Mouse (Mus musculus): ENCODE results near the gene Il6. TPM values are rescaled to one million over a fixed set of nuclear protein-coding genes. Genes with fewer than 3 reads are reported as not detected.
"Not testable (repeated sequence)": the region's sequence is repeated elsewhere in the genome, so short reads cannot be mapped to it uniquely, and the experiment has no call there.

The Il6 gene
- polyA plus RNA-seq, 1 experiment from 2014 or later = not detected

DNA sequence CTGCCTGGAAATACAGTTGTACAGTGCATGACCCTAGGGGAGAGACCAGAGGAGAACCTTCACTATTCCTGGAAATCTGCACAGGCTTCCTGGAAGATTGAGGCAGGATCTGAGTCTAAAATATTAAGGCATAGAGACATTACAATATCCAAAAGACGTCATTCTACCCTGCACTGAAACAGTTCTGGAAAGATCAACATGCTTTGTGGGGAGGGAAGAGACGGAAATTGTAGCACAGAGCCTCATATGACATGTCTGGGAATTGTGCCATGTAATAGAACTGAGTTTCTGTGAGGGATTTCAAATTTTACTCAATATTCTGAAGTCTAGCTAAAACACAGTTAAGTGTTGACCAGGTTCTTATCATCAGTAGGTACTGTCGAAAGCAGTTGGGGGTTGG, 12.0 kb upstream of the Il6 start:
- 64% methylated on average over 3 of the region's 3 CpGs for WGBS
- no peak overlapping the region for H3K9ac ChIP-seq (ENCODE audit: low read length)
- H3K4me2 ChIP-seq (ENCODE audit: low read length) = no peak overlapping the region
- H3K27me3 ChIP-seq (replicated peaks; ENCODE audit: control insufficient read depth, insufficient read depth, low read length) = no peaks in the 10 kb centered on the region
- ATAC-seq (replicated peaks; ENCODE audit: low FRiP score, low TSS enrichment, low read depth) (no peak), DNase-seq (ENCODE audit: low spot score) (no peak)
- no peaks in the 10 kb centered on the region for H3K4me1 ChIP-seq (replicated peaks; ENCODE audit: control insufficient read depth, insufficient read depth, low read length)
- no peak overlapping the region for H3K27ac ChIP-seq (ENCODE audit: low read depth)
- no peaks in the 10 kb centered on the region for H3K9me3 ChIP-seq (ENCODE audit: control insufficient read depth, low read length)
- no peaks in the 10 kb centered on the region for H3K36me3 ChIP-seq (ENCODE audit: control insufficient read depth, insufficient read depth, low read length)
- H3K4me3 ChIP-seq (ENCODE audit: low read depth, low read length) = no peak overlapping the region

DNA sequence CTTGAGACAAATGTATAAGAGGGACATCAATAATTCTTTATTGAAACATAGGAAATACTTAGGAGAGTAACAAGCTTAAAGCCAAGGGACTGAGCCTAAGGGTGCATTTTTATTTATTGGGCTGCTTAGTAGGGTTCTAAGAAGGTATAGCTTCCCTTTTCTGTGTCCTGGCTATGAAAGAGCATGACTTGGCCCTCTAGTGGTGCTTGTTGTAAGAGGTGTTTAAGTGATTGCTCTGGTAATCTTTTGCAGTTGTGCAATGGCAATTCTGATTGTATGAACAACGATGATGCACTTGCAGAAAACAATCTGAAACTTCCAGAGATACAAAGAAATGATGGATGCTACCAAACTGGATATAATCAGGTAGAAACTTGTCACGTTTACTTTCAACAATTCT, 1.7 kb downstream of the Il6 start:
- Histone ChIP-seq H3K9ac (ENCODE audit: low read length) (no peak overlapping the region), H3K9me3 (ENCODE audit: control insufficient read depth, low read length) (no peaks in the 10 kb centered on the region), H3K27ac (ENCODE audit: low read depth) (no peak overlapping the region), H3K4me3 (ENCODE audit: low read depth, low read length) (no peak overlapping the region), H3K4me2 (ENCODE audit: low read length) (no peak overlapping the region), H3K27me3 (replicated peaks; ENCODE audit: control insufficient read depth, insufficient read depth, low read length) (no peaks in the 10 kb centered on the region), H3K36me3 (ENCODE audit: control insufficient read depth, insufficient read depth, low read length) (no peaks in the 10 kb centered on the region), H3K4me1 (replicated peaks; ENCODE audit: control insufficient read depth, insufficient read depth, low read length) (no peaks in the 10 kb centered on the region)
- 54% methylated on average over 2 of the region's 2 CpGs for WGBS
- ATAC-seq (replicated peaks; ENCODE audit: low FRiP score, low TSS enrichment, low read depth) (no peak), DNase-seq (ENCODE audit: low spot score) (no peak)

DNA sequence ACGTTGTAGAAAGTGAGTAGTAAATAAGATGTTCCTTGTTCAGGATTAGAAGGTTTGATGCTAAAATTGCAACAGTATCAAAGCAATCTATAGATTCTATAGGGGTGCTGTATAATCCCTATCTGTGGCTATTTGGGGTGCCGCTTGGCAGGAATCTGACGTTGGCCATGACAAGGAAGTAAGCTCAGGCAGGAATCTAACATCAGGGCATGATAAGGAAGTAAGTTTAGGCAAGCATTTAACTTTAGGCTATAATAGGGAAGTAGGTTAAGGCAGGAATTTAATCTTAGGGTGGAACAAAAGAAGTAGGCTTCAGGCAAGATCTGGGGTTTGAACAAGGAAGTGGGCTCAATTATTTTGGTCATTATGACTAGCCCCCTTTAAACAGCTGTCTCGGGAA, 22.9 kb downstream of the Il6 start:
- H3K27me3 ChIP-seq (replicated peaks; ENCODE audit: control insufficient read depth, insufficient read depth, low read length); ATAC-seq (replicated peaks; ENCODE audit: low FRiP score, low TSS enrichment, low read depth); H3K4me1 ChIP-seq (replicated peaks; ENCODE audit: control insufficient read depth, insufficient read depth, low read length); H3K36me3 ChIP-seq (ENCODE audit: control insufficient read depth, insufficient read depth, low read length); H3K4me2 ChIP-seq (ENCODE audit: low read length); H3K4me3 ChIP-seq (ENCODE audit: low read depth, low read length); H3K9ac ChIP-seq (ENCODE audit: low read length); H3K27ac ChIP-seq (ENCODE audit: low read depth); H3K9me3 ChIP-seq (ENCODE audit: control insufficient read depth, low read length); DNase-seq (ENCODE audit: low spot score): not testable (repeated sequence)
- WGBS = 84% methylated on average over 4 of the region's 4 CpGs

DNA sequence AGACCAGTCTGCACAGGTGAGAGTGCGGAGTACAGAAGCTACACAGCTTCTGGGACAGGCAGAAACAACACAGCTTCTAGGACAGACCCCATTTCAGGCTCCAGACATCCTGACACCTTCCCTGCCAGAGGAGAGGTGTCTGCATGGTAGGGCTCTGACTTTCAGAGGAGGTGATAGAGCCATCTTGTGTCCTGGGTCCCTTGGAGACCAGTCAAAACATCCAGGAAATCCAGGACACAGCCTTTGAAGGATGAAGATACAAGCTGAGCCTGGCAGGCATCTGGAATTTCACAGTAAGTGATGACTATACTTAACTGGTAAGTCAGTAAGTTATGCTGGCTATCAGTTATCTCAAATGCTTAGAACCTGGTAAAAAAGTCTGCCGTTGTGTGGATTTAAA, 24.2 kb downstream of the Il6 start:
- not testable (repeated sequence) for ATAC-seq (replicated peaks; ENCODE audit: low FRiP score, low TSS enrichment, low read depth); H3K27ac ChIP-seq (ENCODE audit: low read depth); H3K27me3 ChIP-seq (replicated peaks; ENCODE audit: control insufficient read depth, insufficient read depth, low read length); H3K9me3 ChIP-seq (ENCODE audit: control insufficient read depth, low read length); H3K36me3 ChIP-seq (ENCODE audit: control insufficient read depth, insufficient read depth, low read length); H3K4me2 ChIP-seq (ENCODE audit: low read length); H3K4me1 ChIP-seq (replicated peaks; ENCODE audit: control insufficient read depth, insufficient read depth, low read length); H3K9ac ChIP-seq (ENCODE audit: low read length); H3K4me3 ChIP-seq (ENCODE audit: low read depth, low read length); DNase-seq (ENCODE audit: low spot score)
- WGBS = 88% methylated on average over 2 of the region's 2 CpGs

DNA sequence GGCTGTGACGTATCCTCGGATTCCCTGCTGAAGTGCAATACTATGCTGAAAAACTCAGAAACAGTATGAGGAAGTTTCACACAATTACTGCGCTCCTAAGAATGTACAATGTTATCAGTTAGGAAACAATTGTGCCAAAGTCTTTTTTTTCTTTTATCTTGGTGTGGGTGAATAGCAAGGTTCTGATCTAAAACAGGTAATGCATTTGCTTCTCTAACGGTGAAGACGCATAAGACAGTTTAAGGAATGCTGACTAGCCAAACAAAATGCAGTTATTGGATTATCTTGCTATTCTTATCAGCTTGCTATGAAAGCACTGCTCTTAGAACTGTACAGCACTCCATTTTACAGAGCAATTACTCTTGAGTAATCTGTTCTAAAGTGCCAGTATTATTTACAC, 26.4 kb downstream of the Il6 start:
- not testable (repeated sequence) for H3K27ac ChIP-seq (ENCODE audit: low read depth); H3K4me1 ChIP-seq (replicated peaks; ENCODE audit: control insufficient read depth, insufficient read depth, low read length); ATAC-seq (replicated peaks; ENCODE audit: low FRiP score, low TSS enrichment, low read depth); H3K27me3 ChIP-seq (replicated peaks; ENCODE audit: control insufficient read depth, insufficient read depth, low read length); DNase-seq (ENCODE audit: low spot score); H3K36me3 ChIP-seq (ENCODE audit: control insufficient read depth, insufficient read depth, low read length); H3K9me3 ChIP-seq (ENCODE audit: control insufficient read depth, low read length); H3K4me2 ChIP-seq (ENCODE audit: low read length); H3K9ac ChIP-seq (ENCODE audit: low read length); H3K4me3 ChIP-seq (ENCODE audit: low read depth, low read length)
- 84% methylated on average over 5 of the region's 5 CpGs for WGBS

DNA sequence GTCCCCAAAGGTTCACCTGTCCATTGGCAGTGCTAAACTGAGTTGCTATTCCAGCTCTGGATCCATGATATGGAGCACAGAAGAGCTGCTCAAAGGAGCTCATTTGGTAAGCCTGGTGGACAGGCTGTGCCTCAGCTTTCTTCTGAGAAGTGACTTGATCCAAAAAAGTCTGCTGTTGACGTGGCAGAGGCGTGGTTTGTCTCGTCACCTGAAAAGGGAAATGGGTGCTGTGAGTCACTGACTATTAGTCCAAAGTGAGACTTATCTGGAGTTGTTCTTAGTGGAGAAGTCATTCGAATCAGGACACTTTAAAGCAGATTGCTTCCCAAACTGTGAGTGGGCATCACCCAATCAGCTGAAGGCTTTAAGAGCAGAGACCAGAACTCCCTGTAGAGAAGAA, 26.9 kb downstream of the Il6 start:
- DNase-seq (ENCODE audit: low spot score); ATAC-seq (replicated peaks; ENCODE audit: low FRiP score, low TSS enrichment, low read depth); H3K9ac ChIP-seq (ENCODE audit: low read length); H3K9me3 ChIP-seq (ENCODE audit: control insufficient read depth, low read length); H3K4me3 ChIP-seq (ENCODE audit: low read depth, low read length); H3K27me3 ChIP-seq (replicated peaks; ENCODE audit: control insufficient read depth, insufficient read depth, low read length); H3K4me2 ChIP-seq (ENCODE audit: low read length); H3K27ac ChIP-seq (ENCODE audit: low read depth); H3K4me1 ChIP-seq (replicated peaks; ENCODE audit: control insufficient read depth, insufficient read depth, low read length); H3K36me3 ChIP-seq (ENCODE audit: control insufficient read depth, insufficient read depth, low read length): not testable (repeated sequence)
- WGBS = 79% methylated on average over 4 of the region's 4 CpGs

DNA sequence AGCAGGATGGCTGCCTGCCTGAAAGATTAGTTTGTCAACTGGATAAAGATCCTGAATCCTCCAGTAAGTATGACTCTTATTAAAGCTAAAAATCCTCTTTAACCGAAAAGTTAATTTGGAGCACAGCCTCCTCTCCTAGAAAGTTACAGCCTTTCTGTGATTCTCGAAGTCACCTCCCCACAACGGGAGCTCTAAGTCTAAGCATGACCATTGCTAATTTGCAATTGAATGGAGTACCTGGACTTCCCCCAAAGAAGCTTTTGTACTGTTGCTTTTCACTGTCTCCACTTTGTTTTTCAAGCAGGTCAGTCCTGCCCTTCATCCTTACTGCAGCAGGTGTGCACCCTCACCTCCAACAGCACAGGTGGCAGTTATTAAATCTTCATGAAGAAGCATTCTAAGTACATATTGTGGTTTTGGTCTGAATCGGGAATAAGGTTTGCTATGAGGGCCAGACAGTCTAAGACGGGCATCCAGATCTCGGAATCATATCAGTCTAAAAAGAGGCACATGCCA, 45.4 kb downstream of the Il6 start:
- peaks cover 34% of the 10 kb centered on the region for H3K36me3 ChIP-seq (ENCODE audit: control insufficient read depth, insufficient read depth, low read length)
- no peak overlapping the region for H3K4me2 ChIP-seq (ENCODE audit: low read length)
- H3K27ac ChIP-seq (ENCODE audit: low read depth) = no peak overlapping the region
- H3K9me3 ChIP-seq (ENCODE audit: control insufficient read depth, low read length) = no peaks in the 10 kb centered on the region
- H3K9ac ChIP-seq (ENCODE audit: low read length) = no peak overlapping the region
- H3K4me3 ChIP-seq (ENCODE audit: low read depth, low read length) = no peak overlapping the region
- H3K27me3 ChIP-seq (replicated peaks; ENCODE audit: control insufficient read depth, insufficient read depth, low read length) = no peaks in the 10 kb centered on the region
- no peaks in the 10 kb centered on the region for H3K4me1 ChIP-seq (replicated peaks; ENCODE audit: control insufficient read depth, insufficient read depth, low read length)
- DNase-seq (ENCODE audit: low spot score) = no peak
- no peak for ATAC-seq (replicated peaks; ENCODE audit: low FRiP score, low TSS enrichment, low read depth)
- 89% methylated on average over 6 of the region's 6 CpGs for WGBS

DNA sequence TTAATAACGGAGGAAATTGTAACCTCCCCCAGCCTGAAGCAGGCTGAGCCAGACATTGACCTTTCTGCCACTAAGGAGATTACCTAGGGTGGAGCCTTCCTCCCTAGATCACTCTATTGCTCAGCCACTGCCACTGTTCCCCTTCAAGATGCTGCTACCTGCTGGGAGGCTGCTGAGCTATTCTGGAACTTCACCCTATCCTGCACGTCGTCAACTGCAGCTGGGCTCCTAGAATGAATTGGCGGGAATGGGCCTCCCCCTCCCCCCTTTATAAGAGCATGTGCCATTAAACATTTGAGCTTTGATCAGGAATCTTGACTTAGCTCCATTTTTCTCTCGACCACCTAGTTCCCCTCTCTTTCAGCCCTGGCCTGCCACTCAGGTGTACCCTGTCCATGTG, 46.7 kb downstream of the Il6 start:
- 77% methylated on average over 5 of the region's 5 CpGs for WGBS
- H3K36me3 ChIP-seq (ENCODE audit: control insufficient read depth, insufficient read depth, low read length) = peaks cover 47% of the 10 kb centered on the region
- H3K9ac ChIP-seq (ENCODE audit: low read length); H3K27me3 ChIP-seq (replicated peaks; ENCODE audit: control insufficient read depth, insufficient read depth, low read length); H3K4me1 ChIP-seq (replicated peaks; ENCODE audit: control insufficient read depth, insufficient read depth, low read length); H3K9me3 ChIP-seq (ENCODE audit: control insufficient read depth, low read length); DNase-seq (ENCODE audit: low spot score); H3K4me2 ChIP-seq (ENCODE audit: low read length); ATAC-seq (replicated peaks; ENCODE audit: low FRiP score, low TSS enrichment, low read depth); H3K27ac ChIP-seq (ENCODE audit: low read depth); H3K4me3 ChIP-seq (ENCODE audit: low read depth, low read length): not testable (repeated sequence)

DNA sequence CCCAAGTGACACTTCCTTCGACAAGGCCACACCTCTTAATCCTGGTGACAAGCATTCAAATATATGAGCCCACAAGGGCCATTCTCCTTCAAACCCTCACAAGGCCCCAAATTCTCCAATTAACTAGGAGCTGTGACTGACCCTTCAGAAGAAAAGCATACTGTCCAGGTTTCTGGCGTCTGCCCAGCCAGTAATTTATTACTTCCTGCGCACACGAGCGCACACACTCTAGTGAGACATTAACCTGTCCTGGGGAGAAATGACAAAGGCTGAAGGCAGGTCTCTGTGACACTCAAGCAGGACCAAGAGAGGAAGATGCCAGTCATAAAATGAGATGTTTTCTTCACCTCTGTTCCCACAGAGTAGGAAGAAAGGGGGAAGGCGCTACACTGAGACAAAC, 54.8 kb downstream of the Il6 start:
- Histone ChIP-seq H3K9ac (ENCODE audit: low read length) (no peak overlapping the region), H3K4me3 (ENCODE audit: low read depth, low read length) (no peak overlapping the region), H3K4me2 (ENCODE audit: low read length) (no peak overlapping the region), H3K36me3 (ENCODE audit: control insufficient read depth, insufficient read depth, low read length) (peaks cover 82% of the 10 kb centered on the region), H3K9me3 (ENCODE audit: control insufficient read depth, low read length) (no peaks in the 10 kb centered on the region), H3K4me1 (replicated peaks; ENCODE audit: control insufficient read depth, insufficient read depth, low read length) (no peaks in the 10 kb centered on the region; the same call in 1 of the 2 replicates), H3K27me3 (replicated peaks; ENCODE audit: control insufficient read depth, insufficient read depth, low read length) (no peaks in the 10 kb centered on the region), H3K27ac (ENCODE audit: low read depth) (no peak overlapping the region)
- DNase-seq (ENCODE audit: low spot score) (no peak), ATAC-seq (replicated peaks; ENCODE audit: low FRiP score, low TSS enrichment, low read depth) (no peak)
- 49% methylated on average over 6 of the region's 6 CpGs for WGBS

Data from intestine, embryonic 14.5 days (tissue).